Comparison of ENCODE assay signal across 8 mouse cellular contexts in genomic region chr14:79486993-79487731, GRCm38 (mm10). TPM values are rescaled to one million over a fixed set of nuclear protein-coding genes. Genes with fewer than 3 reads are reported as not detected.
DNase-seq lines count a peak whose midpoint lies in the region; ATAC-seq and TF ChIP-seq lines count a peak whose summit lies in the region.

No protein-coding gene starts in this region.

- peak; percentile 20 for DNase-seq in gastrocnemius, postnatal 14 days
- no peak for DNase-seq in gastrocnemius, postnatal 10 days
- DNase-seq in hindbrain, embryonic 14.5 days (ENCODE audit: low spot score): peak; percentile 46
- peak; percentile 26 for DNase-seq in limb, embryonic 14.5 days (ENCODE audit: low spot score)
- peak; percentile 67 for DNase-seq in thymus, postnatal 4 days

- no peak for TF ChIP-seq POLR2A in bone marrow macrophage, adult 2 months (IDR thresholded peaks at IDR 0.05; ENCODE audit: borderline replicate concordance, low read depth, low read length)
- TF ChIP-seq POLR2A in limb, embryonic 14.5 days (IDR thresholded peaks at IDR 0.05; ENCODE audit: borderline replicate concordance, extremely low read depth, insufficient read depth, insufficient read length): no peak

- no peak overlapping the region for H3K27ac ChIP-seq in bone marrow macrophage, adult 2 months (ENCODE audit: insufficient read depth, low read depth, low read length)
- peak overlapping the region; percentile 49; the same call in 1 of the 2 replicates for H3K27ac ChIP-seq in hindbrain, embryonic 14.5 days
- peak overlapping the region; percentile 65; the same call in 1 of the 2 replicates for H3K27ac ChIP-seq in limb, embryonic 14.5 days (replicated peaks; ENCODE audit: low read depth, low read length)
- peak overlapping the region; percentile 60; the same call in 1 of the 2 replicates for H3K27ac ChIP-seq in midbrain, embryonic 16.5 days (ENCODE audit: low read length)

- peak overlapping the region; percentile 67 for H3K4me2 ChIP-seq in hindbrain, embryonic 14.5 days (replicated peaks)
- peak overlapping the region; percentile 66 for H3K4me2 ChIP-seq in limb, embryonic 14.5 days (replicated peaks; ENCODE audit: low read depth, low read length, severe bottlenecking)
- peak overlapping the region; percentile 77 for H3K4me2 ChIP-seq in midbrain, embryonic 16.5 days (ENCODE audit: low read length)

- TF ChIP-seq CTCF in bone marrow macrophage, adult 2 months (IDR thresholded peaks at IDR 0.05; ENCODE audit: low read depth, low read length): 0 out of 2 replicates have a peak, but pooled peaks have one; percentile 13

- peaks cover 19% of the 10 kb centered on the region for H3K4me1 ChIP-seq in bone marrow macrophage, adult 2 months (ENCODE audit: control insufficient read depth, insufficient read depth, low read length)
- H3K4me1 ChIP-seq in erythroblast, embryonic 14.5 days (ENCODE audit: control insufficient read depth): peaks cover 66% of the 10 kb centered on the region
- H3K4me1 ChIP-seq in hindbrain, embryonic 14.5 days (replicated peaks; ENCODE audit: control insufficient read depth, insufficient read depth, low read length): peaks cover 18% of the 10 kb centered on the region
- H3K4me1 ChIP-seq in limb, embryonic 14.5 days (ENCODE audit: control insufficient read depth, insufficient read depth, low read length): peaks cover 26% of the 10 kb centered on the region
- peaks cover 24% of the 10 kb centered on the region for H3K4me1 ChIP-seq in midbrain, embryonic 16.5 days (ENCODE audit: control insufficient read depth, insufficient read depth, low read length)

- ATAC-seq in hindbrain, embryonic 14.5 days (ENCODE audit: low FRiP score): 0 out of 2 replicates have a peak, but pooled peaks have one; percentile 34
- peak; percentile 35 for ATAC-seq in limb, embryonic 14.5 days (ENCODE audit: low FRiP score, low read depth)
- ATAC-seq in midbrain, embryonic 16.5 days: 0 out of 2 replicates have a peak, but pooled peaks have one; percentile 38

- peak overlapping the region; percentile 47; the same call in 1 of the 2 replicates for H3K9ac ChIP-seq in hindbrain, embryonic 14.5 days
- H3K9ac ChIP-seq in limb, embryonic 14.5 days (ENCODE audit: low read depth, low read length, severe bottlenecking): peak overlapping the region; percentile 43; the same call in 1 of the 2 replicates
- H3K9ac ChIP-seq in midbrain, embryonic 16.5 days (ENCODE audit: low read depth, low read length): peak overlapping the region; percentile 56

- no peaks in the 10 kb centered on the region for H3K9me3 ChIP-seq in erythroblast, embryonic 14.5 days (ENCODE audit: control insufficient read depth, low read length)
- H3K9me3 ChIP-seq in hindbrain, embryonic 14.5 days (ENCODE audit: control insufficient read depth, low read length): no peaks in the 10 kb centered on the region
- H3K9me3 ChIP-seq in limb, embryonic 14.5 days (ENCODE audit: control insufficient read depth, low read length): no peaks in the 10 kb centered on the region
- H3K9me3 ChIP-seq in midbrain, embryonic 16.5 days (replicated peaks; ENCODE audit: control insufficient read depth, low read length, poor library complexity, severe bottlenecking): no peaks in the 10 kb centered on the region

- peaks cover 76% of the 10 kb centered on the region for H3K36me3 ChIP-seq in erythroblast, embryonic 14.5 days (ENCODE audit: control insufficient read depth)
- no peaks in the 10 kb centered on the region for H3K36me3 ChIP-seq in hindbrain, embryonic 14.5 days (replicated peaks; ENCODE audit: control insufficient read depth, insufficient read depth)
- no peaks in the 10 kb centered on the region for H3K36me3 ChIP-seq in limb, embryonic 14.5 days (ENCODE audit: control insufficient read depth, insufficient read depth, low read length)
- H3K36me3 ChIP-seq in midbrain, embryonic 16.5 days (ENCODE audit: control insufficient read depth, insufficient read depth, low read length): no peaks in the 10 kb centered on the region

- intact Hi-C loops in gastrocnemius, postnatal 14 days (cut with DNase I; ENCODE audit: low total_unique reads): no loop called here

- no peaks in the 10 kb centered on the region for H3K27me3 ChIP-seq in erythroblast, embryonic 14.5 days (ENCODE audit: control insufficient read depth)
- no peaks in the 10 kb centered on the region for H3K27me3 ChIP-seq in hindbrain, embryonic 14.5 days (ENCODE audit: control insufficient read depth, insufficient read depth, low read length)
- no peaks in the 10 kb centered on the region for H3K27me3 ChIP-seq in limb, embryonic 14.5 days (ENCODE audit: control insufficient read depth, insufficient read depth, low read length)
- no peaks in the 10 kb centered on the region for H3K27me3 ChIP-seq in midbrain, embryonic 16.5 days (ENCODE audit: control insufficient read depth, insufficient read depth, low read depth, low read length)

- H3K4me3 ChIP-seq in bone marrow macrophage, adult 2 months (ENCODE audit: insufficient read depth, low read length): no peak overlapping the region
- H3K4me3 ChIP-seq in erythroblast, embryonic 14.5 days (replicated peaks): peak overlapping the region; percentile 63
- H3K4me3 ChIP-seq in hindbrain, embryonic 14.5 days (replicated peaks; ENCODE audit: low read length): peak overlapping the region; percentile 37
- peak overlapping the region; percentile 36 for H3K4me3 ChIP-seq in limb, embryonic 14.5 days (replicated peaks; ENCODE audit: low read length)
- H3K4me3 ChIP-seq in midbrain, embryonic 16.5 days (ENCODE audit: low read depth, low read length): peak overlapping the region; percentile 48

- 7% methylated on average over 19 of the region's 19 CpGs for WGBS in hindbrain, embryonic 14.5 days
- 4% methylated on average over 19 of the region's 19 CpGs for WGBS in limb, embryonic 14.5 days
- whole genome bisulfite sequencing in midbrain, embryonic 16.5 days: 7% methylated on average over 19 of the region's 19 CpGs

RNA-seq across cellular contexts. Expression of gene Wbp4, which starts 5.8 kb away (rescaled TPM):
- total RNA-seq in gastrocnemius, postnatal 14 days (2021): 10 to 100 TPM; 20.0 to 21.2 TPM
- total RNA-seq in gastrocnemius, postnatal 10 days (2021): 10 to 100 TPM; 25.1 to 26.9 TPM
- polyA plus RNA-seq in bone marrow macrophage, adult 2 months (2012; ENCODE audit: insufficient read depth, insufficient read length, missing spikeins): 41.3 and 55.2 TPM in 2 replicates
- 0.82 and 0.86 TPM in 2 replicates for polyA plus RNA-seq in erythroblast, embryonic 14.5 days (2012)
- polyA plus RNA-seq in hindbrain, embryonic 14.5 days (2014; fragmentation: Nextera tagmentation; extraction: Ambion mirVana): 40.5 and 40.9 TPM in 2 replicates
- polyA plus RNA-seq in limb, embryonic 14.5 days (2012; rRNA removed): 16.5 and 22.6 TPM in 2 replicates
- polyA plus RNA-seq in limb, embryonic 14.5 days (2014; fragmentation: Nextera tagmentation; extraction: Ambion mirVana): 44.1 and 47.2 TPM in 2 replicates
- 44.0 and 46.2 TPM in 2 replicates for polyA plus RNA-seq in midbrain, embryonic 16.5 days (2015; fragmentation: Nextera tagmentation; extraction: Ambion mirVana)

RNA-seq across cellular contexts. Expression of gene Elf1, which starts 6.2 kb away (rescaled TPM):
- total RNA-seq in gastrocnemius, postnatal 14 days (2021): 1 to 10 TPM; 8.2 to 8.3 TPM
- 10 to 100 TPM in 1 of 2 experiments, 1 to 10 TPM in 1; 8.7 to 11.3 TPM for total RNA-seq in gastrocnemius, postnatal 10 days (2021)
- polyA plus RNA-seq in bone marrow macrophage, adult 2 months (2012; ENCODE audit: insufficient read depth, insufficient read length, missing spikeins): 69.9 and 74.0 TPM in 2 replicates
- 0.65 and 0.69 TPM in 2 replicates for polyA plus RNA-seq in erythroblast, embryonic 14.5 days (2012)
- 3.8 and 3.9 TPM in 2 replicates for polyA plus RNA-seq in hindbrain, embryonic 14.5 days (2014; fragmentation: Nextera tagmentation; extraction: Ambion mirVana)
- 12.7 and 15.3 TPM in 2 replicates for polyA plus RNA-seq in limb, embryonic 14.5 days (2012; rRNA removed)
- 15.8 and 18.7 TPM in 2 replicates for polyA plus RNA-seq in limb, embryonic 14.5 days (2014; fragmentation: Nextera tagmentation; extraction: Ambion mirVana)
- polyA plus RNA-seq in midbrain, embryonic 16.5 days (2015; fragmentation: Nextera tagmentation; extraction: Ambion mirVana): 2.0 and 2.9 TPM in 2 replicates

RNA-seq across cellular contexts. Expression of gene Kbtbd6, which starts 35.5 kb away (rescaled TPM):
- total RNA-seq in gastrocnemius, postnatal 14 days (2021): under 1 TPM; 0.18 TPM
- total RNA-seq in gastrocnemius, postnatal 10 days (2021): under 1 TPM; 0.38 to 0.45 TPM
- 0.50 and 1.0 TPM in 2 replicates for polyA plus RNA-seq in bone marrow macrophage, adult 2 months (2012; ENCODE audit: insufficient read depth, insufficient read length, missing spikeins)
- polyA plus RNA-seq in erythroblast, embryonic 14.5 days (2012): 0.09 and 0.25 TPM in 2 replicates
- 1.9 and 2.3 TPM in 2 replicates for polyA plus RNA-seq in hindbrain, embryonic 14.5 days (2014; fragmentation: Nextera tagmentation; extraction: Ambion mirVana)
- 2.1 and 2.4 TPM in 2 replicates for polyA plus RNA-seq in limb, embryonic 14.5 days (2012; rRNA removed)
- polyA plus RNA-seq in limb, embryonic 14.5 days (2014; fragmentation: Nextera tagmentation; extraction: Ambion mirVana): 2.1 and 2.5 TPM in 2 replicates
- 1.5 TPM in 2 replicates for polyA plus RNA-seq in midbrain, embryonic 16.5 days (2015; fragmentation: Nextera tagmentation; extraction: Ambion mirVana)
